Mouse (Mus musculus) cerebellum, postnatal 10 days (tissue): ENCODE results near the gene Nbdy.

Experiments used
- DNase-seq, 2 experiments: peaks; one replicate each; pipeline ENCODE4 v3.0.0; 2021; ENCODE audit warnings: mixed read lengths in 2 of 2

Nbdy gene

DNA sequence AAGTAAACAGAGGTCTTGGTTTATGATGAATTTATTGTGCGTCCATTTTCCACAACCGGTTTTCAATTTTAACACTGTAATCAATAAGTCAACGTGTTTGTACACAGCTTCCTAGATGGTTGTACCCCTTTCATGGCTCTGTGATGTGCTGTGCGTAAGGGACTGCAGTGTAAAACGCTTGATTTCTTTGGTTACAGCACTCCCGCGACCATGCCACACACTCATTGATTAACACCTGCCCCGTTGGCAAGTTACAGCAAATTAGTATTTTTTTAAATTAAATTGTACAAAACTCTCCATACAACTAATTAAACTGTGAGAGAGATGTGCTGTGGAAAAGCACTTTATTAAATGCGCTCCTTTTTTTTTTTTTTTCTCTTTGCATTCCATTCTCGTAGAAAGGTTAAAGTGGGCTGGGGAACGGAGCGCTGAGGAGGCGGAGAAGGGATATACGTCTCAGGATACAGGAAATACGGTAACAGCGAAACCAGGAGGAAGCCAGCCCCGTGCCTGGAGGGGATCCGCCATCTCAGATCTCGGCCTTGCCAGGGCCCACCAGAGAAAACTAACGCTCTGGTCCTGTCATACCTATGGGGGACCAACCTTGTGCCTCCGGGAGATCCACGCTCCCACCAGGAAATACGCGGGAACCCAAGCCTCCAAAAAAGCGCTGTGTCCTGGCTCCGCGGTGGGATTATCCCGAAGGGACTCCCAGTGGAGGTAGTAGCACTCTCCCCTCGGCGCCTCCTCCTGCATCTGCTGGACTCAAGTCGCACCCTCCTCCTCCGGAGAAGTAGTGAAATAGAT is at the start of gene Nbdy:
TSS of gene Nbdy (plus strand) at position 481 of the 807 bp plus-strand sequence.
- DNase-seq: peak; percentile 72

DNA sequence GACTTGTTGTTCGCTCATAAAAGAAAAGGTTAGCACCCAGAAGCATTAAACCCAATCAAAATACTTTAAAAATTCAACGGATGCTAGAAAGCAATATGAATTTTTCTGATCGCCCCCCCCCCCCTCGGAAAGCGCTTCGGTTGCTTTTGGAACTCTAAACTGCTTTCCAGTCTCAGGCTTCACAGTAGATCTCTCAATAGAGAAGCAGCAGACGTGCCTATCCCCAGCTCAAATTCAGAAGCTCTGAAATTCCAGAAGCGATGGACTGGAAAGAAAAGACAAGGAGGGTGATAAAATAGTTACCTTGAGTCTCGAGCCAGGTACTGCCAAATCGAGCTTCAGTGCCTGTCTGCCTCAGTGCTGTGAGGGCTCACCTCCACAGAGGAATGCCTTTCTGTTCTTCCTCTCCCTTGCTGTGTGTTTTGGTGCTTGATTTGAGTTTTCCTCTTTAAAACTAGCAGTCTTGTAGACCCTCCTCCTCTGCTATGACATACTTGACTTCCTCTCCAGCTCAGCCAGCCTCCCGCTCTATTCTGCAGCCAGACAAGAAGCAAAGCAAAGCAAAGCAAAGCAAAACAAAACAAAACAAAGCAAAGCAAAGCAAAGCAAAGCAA is 27.5 kb upstream of the Nbdy start, which contains the start of gene Kctd12b:
TSS of gene Kctd12b (minus strand) at position 610 of the 614 bp plus-strand sequence.
- DNase-seq: peak; percentile 14 to 15

DNA sequence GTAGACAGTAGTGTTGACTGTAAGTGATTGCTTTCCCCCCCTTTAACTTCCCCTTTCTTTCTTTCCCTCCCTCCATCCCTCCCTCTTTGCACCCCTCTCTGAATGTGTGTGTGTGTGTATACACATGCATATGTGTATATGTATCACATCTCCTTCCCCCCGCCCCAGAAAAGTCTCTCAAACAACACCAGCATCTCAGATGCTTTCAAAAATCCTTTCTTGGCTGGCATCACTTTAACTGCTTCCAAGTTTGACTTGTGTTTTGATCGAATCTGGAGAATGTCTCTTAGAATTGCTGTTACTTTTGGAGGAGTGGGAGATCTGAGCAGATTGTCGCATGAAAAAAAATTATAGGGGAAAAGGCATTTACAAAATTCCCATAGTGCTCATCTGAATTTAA is 22.9 kb upstream of the Nbdy start:
- no peak for DNase-seq

- DNase-seq: peak; percentile 24 to 54
These were observed 15.7 kb upstream of the Nbdy start for GRCm38 (mm10) chrX:153707735-153708134.

DNA sequence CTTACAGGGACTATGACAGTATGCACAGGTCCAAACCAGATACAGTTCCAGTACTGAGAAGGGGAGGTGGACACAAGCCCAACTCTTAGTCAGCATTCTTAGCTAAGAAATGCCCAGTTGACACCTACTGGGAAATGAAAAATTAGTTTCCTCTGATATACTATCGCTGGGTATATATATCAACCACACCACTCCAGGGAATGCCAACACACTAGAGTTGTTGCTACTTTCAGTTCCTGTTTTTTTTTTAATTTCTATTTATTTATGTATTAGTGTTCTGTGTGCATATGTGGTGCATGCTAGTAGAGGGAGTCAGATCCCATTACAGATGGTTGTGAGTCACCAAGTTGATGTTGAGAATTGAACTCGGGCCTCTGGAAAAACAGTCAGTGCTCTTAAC is 6.7 kb upstream of the Nbdy start:
- DNase-seq: no peak

DNA sequence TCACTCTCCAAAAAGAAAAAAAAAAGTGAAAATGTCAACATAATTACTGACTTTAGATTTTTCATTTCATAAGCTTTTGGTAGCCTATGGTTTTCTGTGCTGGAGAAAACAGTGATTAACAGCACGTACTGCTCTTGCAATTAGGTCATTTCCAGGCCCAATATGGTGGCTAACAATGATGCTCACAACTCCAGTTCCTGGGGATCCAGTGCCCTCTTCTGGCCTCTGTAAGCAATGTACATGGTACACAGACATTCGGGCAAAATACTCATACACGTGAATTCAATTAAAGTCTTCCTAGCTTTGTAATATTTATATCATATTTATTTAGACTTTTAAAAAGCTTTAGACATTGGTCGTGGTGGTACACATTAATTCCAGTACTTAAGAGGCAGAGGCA is 3.8 kb upstream of the Nbdy start:
- DNase-seq: peak; percentile 28 to 36

- DNase-seq: peak; percentile 34 to 47
These were observed 1.0 kb downstream of the Nbdy start for GRCm38 (mm10) chrX:153724400-153724799.

GRCm38 (mm10) chrX:153735697-153736096 is 12.3 kb downstream of the Nbdy start:
- no peak for DNase-seq

DNA sequence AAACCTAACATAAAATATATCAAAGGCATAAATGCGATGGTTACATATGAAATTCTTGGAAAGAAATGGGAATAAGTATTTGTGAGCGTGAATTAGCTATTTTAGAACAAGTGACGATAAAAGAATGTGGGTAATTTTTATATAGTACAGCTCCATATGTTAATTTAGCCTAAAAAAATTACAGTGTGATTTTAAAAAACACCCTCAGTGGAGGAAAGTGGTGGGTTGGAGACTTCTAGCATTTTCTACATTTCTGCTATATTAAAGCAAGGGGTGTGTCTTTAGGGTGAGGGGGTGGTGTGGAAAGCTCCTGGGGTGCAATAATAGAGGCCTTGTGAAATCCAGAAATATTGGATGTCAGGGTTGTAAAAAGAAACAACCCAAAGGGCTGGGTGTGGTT is 19.1 kb downstream of the Nbdy start:
- no peak for DNase-seq

DNA sequence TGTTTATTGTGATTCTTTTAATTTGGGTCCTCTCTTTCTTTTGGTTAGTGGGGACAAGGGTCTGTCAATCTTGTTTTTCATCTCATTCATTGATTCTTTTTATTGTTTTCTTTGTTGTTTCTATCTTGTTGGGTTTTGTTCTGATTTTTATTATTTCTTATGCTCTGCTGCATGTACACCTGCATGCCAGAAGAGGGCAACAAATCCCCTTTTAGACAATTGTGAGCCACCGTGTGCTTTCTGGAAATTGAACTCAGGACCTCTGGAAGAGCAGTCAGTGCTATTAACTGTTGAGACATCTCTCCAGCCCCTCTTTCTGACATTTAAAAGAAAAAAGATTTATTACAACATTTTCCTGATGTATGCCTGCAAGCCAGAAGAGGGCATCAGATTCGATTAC is 25.8 kb downstream of the Nbdy start:
- DNase-seq: no peak
